Mouse (Mus musculus) thymus, postnatal 25 days (tissue): ENCODE measurements around the gene Basp1.
A peak's percentile ranks its signal among the peaks of the same experiment; 100 is the strongest.

Experiments
- DNase-seq: peaks from one replicate; pipeline ENCODE4 v3.0.0; 2022

The Basp1 gene

GRCm38 (mm10) chr15:25358680-25359097, 54.9 kb downstream of the Basp1 start:
- no peak for DNase-seq

GRCm38 (mm10) chr15:25355339-25355738, 58.2 kb downstream of the Basp1 start:
- DNase-seq, result no peak

- DNase-seq, result peak; percentile 12
Measured at GRCm38 (mm10) chr15:25354738-25355137, 58.8 kb downstream of the Basp1 start.

- DNase-seq, result no peak
Measured at GRCm38 (mm10) chr15:25353498-25353897, 60.1 kb downstream of the Basp1 start.

GRCm38 (mm10) chr15:25343263-25343662, 70.3 kb downstream of the Basp1 start:
- no peak for DNase-seq

- no peak for DNase-seq
Measured at GRCm38 (mm10) chr15:25335277-25335676, 78.3 kb downstream of the Basp1 start.

GRCm38 (mm10) chr15:25331877-25332445, 81.6 kb downstream of the Basp1 start:
- no peak for DNase-seq

- no peak for DNase-seq
Measured at GRCm38 (mm10) chr15:25330946-25331345, 82.6 kb downstream of the Basp1 start.

- DNase-seq, result no peak
Measured at GRCm38 (mm10) chr15:25322601-25323000, 91.0 kb downstream of the Basp1 start.

- no peak for DNase-seq
Measured at GRCm38 (mm10) chr15:25322111-25322510, 91.5 kb downstream of the Basp1 start.

- DNase-seq, result no peak
Measured at GRCm38 (mm10) chr15:25321636-25322035, 91.9 kb downstream of the Basp1 start.

GRCm38 (mm10) chr15:25314471-25314870, 99.1 kb downstream of the Basp1 start:
- no peak for DNase-seq
